Mouse (Mus musculus) urinary bladder, adult 2 months (tissue): ENCODE results near the gene Tmtc2. TPM values are rescaled to one million over a fixed set of nuclear protein-coding genes. Genes with fewer than 3 reads are reported as not detected.

Experiments
- DNase-seq: peaks from one replicate; pipeline ENCODE4 v3.0.0; 2022; ENCODE audit warnings: low spot score
- polyA plus RNA-seq: library from polyadenylated mRNA; depleted of rRNA; stranded (reverse); fragments of >200 nt; gene quantifications from 2 replicates; pipeline ENCODE4 v1.2.3, GENCODE M21; 2012

Gene Tmtc2
- polyA plus RNA-seq, 1 experiment: 5.4 TPM

- DNase-seq: no peak
Observed at GRCm38 (mm10) chr10:105168443-105169102, 405.7 kb downstream of the Tmtc2 start.

- no peak for DNase-seq
Observed at GRCm38 (mm10) chr10:105165291-105165690, 409.0 kb downstream of the Tmtc2 start.

GRCm38 (mm10) chr10:105153789-105154188 is 420.5 kb downstream of the Tmtc2 start:
- DNase-seq: no peak

GRCm38 (mm10) chr10:105144382-105144781 is 429.9 kb downstream of the Tmtc2 start:
- no peak for DNase-seq

- no peak for DNase-seq
Observed at GRCm38 (mm10) chr10:105142201-105142600, 432.1 kb downstream of the Tmtc2 start.
